Mouse (Mus musculus) hematopoietic multipotent progenitor cell, adult 10-12 weeks (in vitro differentiated cells): ENCODE measurements around the gene Tmem101. TPM values are rescaled to one million over a fixed set of nuclear protein-coding genes. Genes with fewer than 3 reads are reported as not detected.

Source experiments
- polyA plus RNA-seq: library from polyadenylated mRNA; stranded (reverse); fragments of >175 nt; gene quantifications from 2 replicates; pipeline ENCODE4 v1.2.3, GENCODE M21; 2012; ENCODE audit warnings: low replicate concordance

Tmem101 gene
- polyA plus RNA-seq = 4.5 and 9.7 TPM in 2 replicates

DNA sequence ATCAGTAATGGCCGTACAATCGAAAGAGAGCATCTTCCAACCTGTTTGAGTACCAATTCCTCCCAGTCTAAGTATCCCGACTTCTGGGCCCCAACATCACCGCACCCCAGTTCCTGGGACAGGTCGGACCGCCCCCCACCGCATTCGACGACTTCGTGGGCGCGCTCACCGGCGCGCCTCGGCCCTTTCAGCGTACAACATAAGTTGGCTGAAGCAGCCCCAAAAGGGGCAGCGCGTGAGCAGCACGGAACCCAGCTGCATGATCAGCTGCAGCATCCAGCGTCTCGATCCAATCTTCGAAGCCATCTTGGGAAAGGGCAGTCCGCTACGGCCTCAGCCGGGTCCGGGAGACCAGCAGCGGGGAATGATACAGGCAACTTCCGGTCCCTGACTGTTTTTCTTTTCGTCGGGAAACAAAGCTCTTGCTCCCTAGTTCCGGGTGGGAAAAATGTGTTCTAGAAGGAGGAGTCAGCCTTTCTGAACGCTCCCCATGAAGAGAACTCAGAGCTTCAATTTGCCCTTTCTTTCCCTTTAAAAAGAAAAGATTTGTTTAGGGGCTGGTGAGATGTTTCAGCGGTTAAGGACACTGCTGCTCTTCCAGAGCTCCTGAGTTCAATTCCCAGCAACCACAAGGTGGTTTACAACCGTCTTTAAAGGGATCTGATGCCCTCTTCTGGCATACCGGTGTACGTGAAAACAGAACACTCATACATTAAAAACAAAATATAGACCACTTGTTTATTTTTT lies at the start of gene Tmem101:
Gene Tmem101 (minus strand): TSS at position 366 of the 747 bp plus-strand sequence.

DNA sequence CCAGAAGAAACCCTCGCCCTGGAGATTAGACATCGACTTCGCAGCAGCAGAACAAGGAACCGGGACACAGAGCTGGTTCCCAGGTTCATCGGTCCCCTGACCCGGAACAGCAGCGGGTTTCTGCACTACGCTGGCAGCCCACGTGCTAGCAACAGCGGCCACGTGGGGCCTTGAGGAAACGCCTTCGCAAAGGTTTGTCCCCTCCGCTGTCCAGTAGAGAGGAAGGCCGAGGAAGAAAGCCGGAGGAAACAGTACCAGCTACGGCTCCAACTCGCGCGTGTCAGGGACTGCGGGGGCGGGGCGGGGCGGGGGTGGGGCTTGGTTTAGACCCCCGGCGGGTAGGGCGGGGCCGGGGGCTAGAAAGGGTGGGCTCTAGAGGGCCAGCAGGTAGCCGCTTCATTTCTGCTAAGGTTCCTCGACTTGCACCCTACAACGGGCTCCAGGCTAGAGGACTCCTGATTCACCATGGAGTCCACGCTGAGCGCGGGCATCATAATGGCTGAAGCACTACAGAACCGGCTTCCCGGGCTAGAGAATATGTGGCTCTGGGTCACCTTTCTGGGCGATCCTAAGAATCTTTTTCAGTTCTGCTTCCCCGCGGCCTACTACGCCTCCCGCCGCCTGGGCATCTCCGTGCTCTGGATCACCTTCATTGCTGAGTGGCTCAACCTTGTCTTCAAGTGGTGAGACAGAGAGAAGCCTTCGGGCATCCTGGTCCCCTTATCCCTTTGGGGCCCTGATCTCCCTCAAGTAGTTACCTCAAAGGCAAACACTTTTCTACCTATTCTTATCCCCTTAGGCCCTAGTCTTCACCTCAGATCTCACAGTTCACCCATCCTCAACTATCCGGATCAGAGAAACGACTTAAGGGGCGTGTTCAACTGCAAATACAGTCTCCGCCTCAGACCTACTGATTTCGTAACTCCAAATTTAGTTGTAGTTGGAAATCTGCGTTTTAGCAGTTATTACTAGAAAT lies 33.5 kb upstream of the Tmem101 start, which contains the start of gene G6pc3:
Gene G6pc3 (plus strand): TSS at position 160 of the 976 bp plus-strand sequence.

DNA sequence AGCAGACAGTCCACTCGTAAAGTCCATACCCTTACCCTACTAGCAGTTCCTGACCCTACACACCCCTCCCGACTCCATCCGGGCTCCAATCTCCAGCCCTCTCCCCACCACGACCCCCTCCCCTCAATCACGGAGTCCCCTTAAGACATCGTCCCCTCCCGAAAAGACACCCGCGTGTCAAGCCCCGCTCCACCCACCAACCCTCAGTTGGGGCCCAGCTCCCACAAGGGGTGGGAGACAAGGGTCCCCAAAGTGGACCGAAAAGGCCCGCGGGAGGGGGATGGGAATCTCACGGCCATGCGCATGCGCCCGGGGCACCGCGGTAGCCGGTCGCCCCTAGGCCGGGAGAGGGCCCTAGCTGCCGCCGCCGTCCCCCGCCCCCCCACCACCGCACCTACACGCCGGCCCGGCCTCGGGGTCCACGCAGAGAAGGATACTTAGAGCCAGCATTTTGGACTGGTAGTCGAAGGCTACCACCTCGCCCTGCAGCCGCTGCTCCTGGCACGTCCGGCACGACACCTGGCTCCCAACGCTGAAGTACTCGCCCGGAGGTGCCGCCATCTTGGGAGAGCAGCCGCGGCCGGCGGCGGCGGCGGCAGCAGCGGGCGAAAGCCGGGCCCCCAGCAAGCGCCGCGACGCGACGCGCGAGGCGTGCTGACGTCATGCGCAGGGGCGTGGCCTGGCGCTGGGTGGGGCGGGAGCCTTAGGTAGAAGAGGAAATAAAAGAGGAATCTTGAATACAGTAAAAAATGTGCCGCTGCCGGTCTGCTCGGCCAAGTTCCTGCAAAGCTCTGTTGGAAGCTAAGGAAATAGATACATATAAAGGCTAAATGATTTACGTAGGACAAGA lies 28.7 kb upstream of the Tmem101 start, which contains the start of gene Lsm12:
Gene Lsm12 (minus strand): TSS at position 651 of the 850 bp plus-strand sequence.

DNA sequence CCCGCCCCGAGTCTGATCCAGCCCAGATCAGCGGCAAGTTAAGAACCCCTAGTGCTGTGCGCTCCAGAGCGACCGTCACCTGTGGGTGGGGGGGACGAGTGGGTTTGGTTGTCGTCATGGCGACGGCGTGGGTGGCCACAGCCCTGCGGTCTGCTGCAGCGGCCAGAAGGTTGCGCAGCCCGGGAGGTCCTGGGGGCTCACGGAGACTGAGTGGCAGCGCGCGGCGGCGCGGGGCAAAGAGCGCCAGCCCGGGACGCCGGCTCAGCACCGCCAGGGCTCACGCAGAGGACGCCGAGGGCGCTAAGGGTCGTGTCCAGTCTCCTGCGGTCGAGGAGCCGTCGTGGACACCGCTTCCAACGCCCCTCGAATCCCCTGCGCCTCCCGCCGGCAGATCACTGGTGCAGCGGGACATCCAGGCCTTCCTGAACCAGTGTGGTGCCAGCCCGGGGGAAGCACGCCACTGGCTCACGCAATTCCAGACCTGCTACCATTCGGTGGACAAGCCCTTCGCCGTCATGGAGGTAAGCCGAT lies 10.7 kb downstream of the Tmem101 start, which contains the start of gene Nags:
Gene Nags (plus strand): TSS at position 43 of the 531 bp plus-strand sequence.

DNA sequence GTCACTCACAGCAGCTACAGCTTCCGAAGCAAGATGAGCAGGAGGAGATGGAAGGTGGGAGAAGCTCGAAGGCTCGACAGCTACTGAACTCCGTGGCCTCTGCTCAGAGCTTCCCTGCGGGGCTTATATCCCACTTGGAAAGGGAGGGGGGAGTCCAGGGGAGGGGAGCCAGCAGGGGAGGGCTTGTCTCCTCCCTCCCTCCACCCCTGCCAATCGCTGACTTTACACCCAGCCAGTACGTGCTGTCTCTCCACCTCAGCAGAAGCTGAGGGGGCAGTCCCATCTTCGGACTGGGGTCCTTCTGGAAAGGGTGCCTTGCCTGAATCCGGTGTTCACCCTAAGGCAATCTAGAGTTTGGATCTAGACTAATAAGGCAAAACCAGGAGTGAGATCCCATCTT lies 48.5 kb downstream of the Tmem101 start, which contains the start of gene Pyy:
Gene Pyy (minus strand): TSS at position 101 of the 400 bp plus-strand sequence.

Other genes starting within 250 kb of the Tmem101 start
- gene Sost, start 189.4 kb downstream of the Tmem101 start, polyA plus RNA-seq = not detected in 2 replicates
- not detected in 2 replicates for gene Cfap97d1, start 172.1 kb downstream of the Tmem101 start, polyA plus RNA-seq
- gene Dusp3, start 169.4 kb downstream of the Tmem101 start, polyA plus RNA-seq = 16.2 and 38.6 TPM in 2 replicates
- 0.05 and 0.06 TPM in 2 replicates for gene Mpp3, start 127.9 kb downstream of the Tmem101 start, polyA plus RNA-seq
- gene Cd300lg, start 114.9 kb downstream of the Tmem101 start, polyA plus RNA-seq = 0.97 and 1.6 TPM in 2 replicates
- gene Mpp2, start 67.9 kb downstream of the Tmem101 start, polyA plus RNA-seq = 1.7 and 6.2 TPM in 2 replicates
- gene Ppy, start 55.1 kb downstream of the Tmem101 start, polyA plus RNA-seq = not detected in 2 replicates
- not detected in 2 replicates for gene Pyy, start 48.6 kb downstream of the Tmem101 start, polyA plus RNA-seq
- gene Nags, start 10.9 kb downstream of the Tmem101 start, polyA plus RNA-seq = 0.45 TPM in 1 of 2 replicates, not detected in the other
- 80.7 and 88.6 TPM in 2 replicates for gene Lsm12, start 28.9 kb upstream of the Tmem101 start, polyA plus RNA-seq
- gene G6pc3, start 33.2 kb upstream of the Tmem101 start, polyA plus RNA-seq = 19.6 and 22.2 TPM in 2 replicates
- gene Hdac5, start 73.8 kb upstream of the Tmem101 start, polyA plus RNA-seq = 125 and 273 TPM in 2 replicates
- gene BC030867, start 92.5 kb upstream of the Tmem101 start, polyA plus RNA-seq = 0.09 and 1.5 TPM in 2 replicates
- 0.11 TPM in 1 of 2 replicates, not detected in the other for gene Asb16, start 112.3 kb upstream of the Tmem101 start, polyA plus RNA-seq
- 53.7 and 63.0 TPM in 2 replicates for gene Tmub2, start 128.5 kb upstream of the Tmem101 start, polyA plus RNA-seq
- 76.6 and 104 TPM in 2 replicates for gene Atxn7l3, start 140.2 kb upstream of the Tmem101 start, polyA plus RNA-seq
- 95.4 and 155 TPM in 2 replicates for gene Ubtf, start 163.3 kb upstream of the Tmem101 start, polyA plus RNA-seq
- 8.9 and 573 TPM in 2 replicates for gene Slc4a1, start 209.8 kb upstream of the Tmem101 start, polyA plus RNA-seq
- 9.0 and 32.0 TPM in 2 replicates for gene Rundc3a, start 237.0 kb upstream of the Tmem101 start, polyA plus RNA-seq